Mouse (Mus musculus): ENCODE results near the gene Syne4. TPM values are rescaled to one million over a fixed set of nuclear protein-coding genes. Genes with fewer than 3 reads are reported as not detected.

Gene Syne4
- polyA plus RNA-seq, 1 experiment from 2014 or later = 12.1 TPM

DNA sequence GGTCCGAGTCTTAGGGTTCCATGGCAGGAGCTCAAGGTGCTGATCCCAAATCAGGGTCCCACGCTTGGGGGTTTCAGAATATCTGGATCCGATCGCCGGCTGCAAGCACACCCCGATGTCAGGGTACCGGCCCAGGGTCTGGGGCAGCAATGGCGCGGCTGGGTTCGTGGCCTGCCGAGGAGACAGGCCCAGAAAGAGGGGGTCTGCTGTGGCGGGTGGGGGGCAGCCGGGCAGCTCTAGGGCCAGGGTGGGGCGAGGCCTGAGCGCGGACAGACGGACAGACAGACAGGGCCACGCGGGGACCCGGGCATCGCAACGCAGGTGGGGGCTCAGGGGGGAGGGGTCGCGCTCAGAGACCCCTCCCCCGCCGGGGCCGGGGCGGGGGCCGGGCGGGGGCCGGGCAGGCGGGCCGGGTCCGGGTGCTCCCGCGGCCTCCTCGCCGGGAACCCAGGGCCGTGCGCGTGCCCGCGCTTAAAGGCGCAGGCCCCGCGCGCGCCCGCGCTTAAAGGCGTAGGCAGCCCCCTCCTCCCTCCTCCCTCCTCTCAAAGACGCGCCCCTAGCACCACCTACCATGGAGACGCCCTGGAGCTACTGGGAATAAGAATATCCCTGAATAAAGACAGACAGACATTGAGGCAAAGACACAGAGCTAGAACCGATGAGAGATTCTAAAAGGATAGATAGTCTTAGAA, 48.2 kb downstream of the Syne4 start, which contains the start of gene Lrfn3:
TSS of gene Lrfn3 (minus strand) at position 121 of the 692 bp plus-strand sequence.
- H3K27me3 ChIP-seq (replicated peaks) = peaks cover 78% of the 10 kb centered on the region

GRCm38 (mm10) chr7:30363344-30363738, 48.7 kb downstream of the Syne4 start:
- 53% methylated on average over 6 of the region's 6 CpGs for WGBS (ENCODE audit: insufficient replicate concordance)
- Histone ChIP-seq H3K4me3 (peak overlapping the region; percentile 55), H3K36me3 (no peaks in the 10 kb centered on the region; the same call in 1 of the 2 replicates), H3K9me3 (replicated peaks) (no peaks in the 10 kb centered on the region), H3K4me2 (peak overlapping the region; percentile 63), H3K27me3 (replicated peaks) (peaks cover 74% of the 10 kb centered on the region), H3K9ac (no peak overlapping the region), H3K27ac (no peak overlapping the region), H3K4me1 (0 out of 2 replicates have a peak, but pooled peaks cover 9% of the 10 kb centered on the region)
- no peak for ATAC-seq

More for the DNA sequence above, 48.2 kb downstream of the Syne4 start, which contains the start of gene Lrfn3:
- Histone ChIP-seq H3K27ac (no peak within 1 kb of the TSS), H3K36me3 (no peaks in the 10 kb centered on the region; the same call in 1 of the 2 replicates), H3K4me2 (peak within 1 kb of the TSS; percentile 63), H3K4me1 (0 out of 2 replicates have a peak, but pooled peaks cover 9% of the 10 kb centered on the region), H3K9me3 (replicated peaks) (no peaks in the 10 kb centered on the region), H3K9ac (peak within 1 kb of the TSS; percentile 59), H3K4me3 (peak within 1 kb of the TSS; percentile 55)
- 3% methylated on average over 50 of the region's 55 CpGs for WGBS (ENCODE audit: insufficient replicate concordance)
- no peak for ATAC-seq

- 55% methylated on average over 2 of the region's 2 CpGs for WGBS (ENCODE audit: insufficient replicate concordance)
These were observed 52.9 kb downstream of the Syne4 start for GRCm38 (mm10) chr7:30367466-30367865.

More at GRCm38 (mm10) chr7:30367466-30367865, 52.9 kb downstream of the Syne4 start:
- peaks cover 37% of the 10 kb centered on the region for H3K27me3 ChIP-seq (replicated peaks)
- H3K27ac ChIP-seq = no peak overlapping the region
- no peak overlapping the region for H3K9ac ChIP-seq
- no peak for ATAC-seq
- H3K9me3 ChIP-seq (replicated peaks) = no peaks in the 10 kb centered on the region
- H3K4me2 ChIP-seq = no peak overlapping the region
- 0 out of 2 replicates have a peak, but pooled peaks cover 5% of the 10 kb centered on the region for H3K4me1 ChIP-seq
- H3K4me3 ChIP-seq = no peak overlapping the region
- H3K36me3 ChIP-seq = no peaks in the 10 kb centered on the region

Other genes with a start within 250 kb of the Syne4 start
- gene Zfp82, start 241.9 kb upstream of the Syne4 start, polyA plus RNA-seq (2016; fragmentation: Nextera tagmentation; extraction: Ambion mirVana) = 1.8 and 2.0 TPM in 2 replicates
- gene Gm26920, start 224.4 kb upstream of the Syne4 start, polyA plus RNA-seq (2016; fragmentation: Nextera tagmentation; extraction: Ambion mirVana) = 0.41 and 0.99 TPM in 2 replicates
- gene Zfp566, start 224.3 kb upstream of the Syne4 start, polyA plus RNA-seq (2016; fragmentation: Nextera tagmentation; extraction: Ambion mirVana) = 3.0 and 3.3 TPM in 2 replicates
- gene Zfp260, start 220.0 kb upstream of the Syne4 start, polyA plus RNA-seq (2016; fragmentation: Nextera tagmentation; extraction: Ambion mirVana) = 22.6 and 24.3 TPM in 2 replicates
- 2.5 and 3.0 TPM in 2 replicates for gene Zfp382, start 192.9 kb upstream of the Syne4 start, polyA plus RNA-seq (2016; fragmentation: Nextera tagmentation; extraction: Ambion mirVana)
- gene Zfp146, start 145.1 kb upstream of the Syne4 start, polyA plus RNA-seq (2016; fragmentation: Nextera tagmentation; extraction: Ambion mirVana) = 6.8 and 6.9 TPM in 2 replicates
- gene Cox7a1, start 130.7 kb upstream of the Syne4 start, polyA plus RNA-seq (2016; fragmentation: Nextera tagmentation; extraction: Ambion mirVana) = 4.4 and 6.2 TPM in 2 replicates
- gene Capns1, start 116.0 kb upstream of the Syne4 start, polyA plus RNA-seq (2016; fragmentation: Nextera tagmentation; extraction: Ambion mirVana) = 42.6 and 49.2 TPM in 2 replicates
- gene Polr2i, start 82.9 kb upstream of the Syne4 start, polyA plus RNA-seq (2016; fragmentation: Nextera tagmentation; extraction: Ambion mirVana) = 73.4 and 79.5 TPM in 2 replicates
- gene Tbcb, start 82.5 kb upstream of the Syne4 start, polyA plus RNA-seq (2016; fragmentation: Nextera tagmentation; extraction: Ambion mirVana) = 75.0 and 77.3 TPM in 2 replicates
- gene Ovol3, start 79.1 kb upstream of the Syne4 start, polyA plus RNA-seq (2016; fragmentation: Nextera tagmentation; extraction: Ambion mirVana) = not detected in 2 replicates
- gene Thap8, start 34.7 kb upstream of the Syne4 start, polyA plus RNA-seq (2016; fragmentation: Nextera tagmentation; extraction: Ambion mirVana) = 0.28 TPM in 1 of 2 replicates, not detected in the other
- 11.5 and 11.9 TPM in 2 replicates for gene Wdr62, start 34.4 kb upstream of the Syne4 start, polyA plus RNA-seq (2016; fragmentation: Nextera tagmentation; extraction: Ambion mirVana)
- 3.2 and 4.8 TPM in 2 replicates for gene Clip3, start 23.1 kb upstream of the Syne4 start, polyA plus RNA-seq (2016; fragmentation: Nextera tagmentation; extraction: Ambion mirVana)
- 24.2 and 24.5 TPM in 2 replicates for gene Alkbh6, start 6.1 kb upstream of the Syne4 start, polyA plus RNA-seq (2016; fragmentation: Nextera tagmentation; extraction: Ambion mirVana)
- gene E130208F15Rik, start 6.9 kb downstream of the Syne4 start, polyA plus RNA-seq (2016; fragmentation: Nextera tagmentation; extraction: Ambion mirVana) = 2.3 and 2.9 TPM in 2 replicates
- 8.1 and 8.2 TPM in 2 replicates for gene Sdhaf1, start 9.1 kb downstream of the Syne4 start, polyA plus RNA-seq (2016; fragmentation: Nextera tagmentation; extraction: Ambion mirVana)
- gene Lrfn3, start 48.0 kb downstream of the Syne4 start, polyA plus RNA-seq (2016; fragmentation: Nextera tagmentation; extraction: Ambion mirVana) = 1.9 and 2.1 TPM in 2 replicates
- 51.1 and 52.7 TPM in 2 replicates for gene Tyrobp, start 99.0 kb downstream of the Syne4 start, polyA plus RNA-seq (2016; fragmentation: Nextera tagmentation; extraction: Ambion mirVana)
- gene Hcst, start 105.0 kb downstream of the Syne4 start, polyA plus RNA-seq (2016; fragmentation: Nextera tagmentation; extraction: Ambion mirVana) = 3.0 and 4.1 TPM in 2 replicates
- 1.5 and 2.1 TPM in 2 replicates for gene Nfkbid, start 106.9 kb downstream of the Syne4 start, polyA plus RNA-seq (2016; fragmentation: Nextera tagmentation; extraction: Ambion mirVana)
- 7.5 and 8.2 TPM in 2 replicates for gene Aplp1, start 130.7 kb downstream of the Syne4 start, polyA plus RNA-seq (2016; fragmentation: Nextera tagmentation; extraction: Ambion mirVana)
- gene Kirrel2, start 142.9 kb downstream of the Syne4 start, polyA plus RNA-seq (2016; fragmentation: Nextera tagmentation; extraction: Ambion mirVana) = 0.05 and 0.17 TPM in 2 replicates
- gene Nphs1, start 143.5 kb downstream of the Syne4 start, polyA plus RNA-seq (2016; fragmentation: Nextera tagmentation; extraction: Ambion mirVana) = 0.14 and 0.18 TPM in 2 replicates
- 21.1 and 22.3 TPM in 2 replicates for gene Prodh2, start 178.8 kb downstream of the Syne4 start, polyA plus RNA-seq (2016; fragmentation: Nextera tagmentation; extraction: Ambion mirVana)
- gene Arhgap33, start 220.3 kb downstream of the Syne4 start, polyA plus RNA-seq (2016; fragmentation: Nextera tagmentation; extraction: Ambion mirVana) = 4.0 and 4.8 TPM in 2 replicates
- gene Hspb6, start 237.4 kb downstream of the Syne4 start, polyA plus RNA-seq (2016; fragmentation: Nextera tagmentation; extraction: Ambion mirVana) = 5.0 and 5.4 TPM in 2 replicates
- gene Proser3, start 237.5 kb downstream of the Syne4 start, polyA plus RNA-seq (2016; fragmentation: Nextera tagmentation; extraction: Ambion mirVana) = 5.3 and 5.6 TPM in 2 replicates
- 30.3 and 31.4 TPM in 2 replicates for gene Lin37, start 245.0 kb downstream of the Syne4 start, polyA plus RNA-seq (2016; fragmentation: Nextera tagmentation; extraction: Ambion mirVana)
- gene U2af1l4, start 248.5 kb downstream of the Syne4 start, polyA plus RNA-seq (2016; fragmentation: Nextera tagmentation; extraction: Ambion mirVana) = 51.9 and 55.1 TPM in 2 replicates
- 5.8 and 6.7 TPM in 2 replicates for gene Gm49396, start 248.5 kb downstream of the Syne4 start, polyA plus RNA-seq (2016; fragmentation: Nextera tagmentation; extraction: Ambion mirVana)
- 83.3 and 87.9 TPM in 2 replicates for gene Psenen, start 248.8 kb downstream of the Syne4 start, polyA plus RNA-seq (2016; fragmentation: Nextera tagmentation; extraction: Ambion mirVana)

Measured in liver, embryonic 12.5 days (tissue).